Mouse (Mus musculus): Measurements from ENCODE around the gene Man1a. TPM values are rescaled to one million over a fixed set of nuclear protein-coding genes. Genes with fewer than 3 reads are reported as not detected.

Man1a gene
- total and polyA plus RNA-seq, 3 experiments = 5.8 to 7.3 TPM; not detected in 1

DNA sequence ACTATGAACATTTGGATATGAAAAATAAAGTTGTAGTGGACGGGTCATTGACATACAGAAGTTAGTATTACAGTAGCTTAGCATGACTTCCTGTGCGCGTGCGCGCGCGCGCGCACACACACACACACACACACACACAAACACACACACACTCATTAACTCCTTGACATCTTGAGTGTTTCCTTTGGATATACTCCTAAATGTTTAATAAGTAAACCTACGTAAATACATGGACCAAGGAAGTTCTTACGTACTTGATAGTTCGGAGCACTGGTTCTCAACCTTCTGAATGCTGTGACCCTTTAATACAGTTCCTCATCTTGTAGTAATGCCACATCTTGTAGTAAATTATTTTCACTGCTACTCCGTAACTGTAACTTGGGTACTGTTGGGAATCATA, 79.1 kb downstream of the Man1a start:
- Histone ChIP-seq H3K36me3 (ENCODE audit: control insufficient read depth in 1 of 2, insufficient read depth in 2 of 2, low read length in 2 of 2) (no peaks in the 10 kb centered on the region), H3K27me3 (ENCODE audit: control insufficient read depth in 1 of 2, insufficient read depth in 2 of 2, low read length in 2 of 2) (no peaks in the 10 kb centered on the region), H3K4me3 (ENCODE audit: control insufficient read depth in 1 of 2, insufficient read depth in 1 of 2, low read depth in 2 of 2, low read length in 2 of 2) (no peak overlapping the region), H3K79me2 (ENCODE audit: control insufficient read depth, insufficient read depth, low read length, poor library complexity) (no peaks in the 10 kb centered on the region), H3K27ac (ENCODE audit: control insufficient read depth, low read depth, low read length) (no peak overlapping the region), H3K9me3 (replicated peaks; ENCODE audit: insufficient read depth, low read length) (no peaks in the 10 kb centered on the region), H3K4me1 (ENCODE audit: control insufficient read depth in 1 of 2, insufficient read depth in 2 of 2, low read length in 2 of 2) (no peaks in the 10 kb centered on the region), H3K9ac (ENCODE audit: control insufficient read depth, low read depth, low read length, poor library complexity, severe bottlenecking) (no peak overlapping the region)
- TF ChIP-seq NELFE (IDR thresholded peaks at IDR 0.05; ENCODE audit: low read depth, low read length) (no peak), USF2 (IDR thresholded peaks at IDR 0.05; ENCODE audit: borderline replicate concordance in 1 of 2, insufficient read depth in 1 of 2, low read depth in 1 of 2, low read length in 2 of 2) (no peak), MYB (IDR thresholded peaks at IDR 0.05; ENCODE audit: low read depth, low read length) (no peak)
- DNase-seq (ENCODE audit: low read depth, low spot score) = no peak

DNA sequence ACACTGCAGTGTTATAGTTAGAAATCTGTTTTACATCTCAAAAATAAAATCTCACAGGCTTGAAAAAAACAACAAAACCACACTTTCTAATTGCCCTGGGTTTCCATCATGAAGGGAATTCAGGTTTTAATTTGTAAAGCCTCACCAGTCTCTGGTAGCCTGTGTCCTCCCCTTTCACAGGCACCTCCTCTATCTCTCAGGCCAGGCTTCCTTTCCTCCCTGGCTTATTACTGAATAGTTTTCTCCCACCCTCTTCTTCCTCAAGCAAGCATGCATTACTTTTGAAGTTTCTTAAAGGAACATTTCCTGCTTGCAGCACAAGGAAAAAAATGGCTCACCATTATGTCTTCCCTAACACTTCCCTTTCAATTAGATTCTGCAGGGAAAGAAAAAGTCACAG, 80.2 kb downstream of the Man1a start:
- Histone ChIP-seq H3K9ac (ENCODE audit: control insufficient read depth, low read depth, low read length, poor library complexity, severe bottlenecking) (no peak overlapping the region), H3K4me3 (ENCODE audit: control insufficient read depth in 1 of 2, insufficient read depth in 1 of 2, low read depth in 2 of 2, low read length in 2 of 2) (no peak overlapping the region), H3K9me3 (replicated peaks; ENCODE audit: insufficient read depth, low read length) (no peaks in the 10 kb centered on the region), H3K79me2 (ENCODE audit: control insufficient read depth, insufficient read depth, low read length, poor library complexity) (no peaks in the 10 kb centered on the region), H3K27ac (ENCODE audit: control insufficient read depth, low read depth, low read length) (no peak overlapping the region), H3K36me3 (ENCODE audit: control insufficient read depth in 1 of 2, insufficient read depth in 2 of 2, low read length in 2 of 2) (no peaks in the 10 kb centered on the region), H3K27me3 (ENCODE audit: control insufficient read depth in 1 of 2, insufficient read depth in 2 of 2, low read length in 2 of 2) (no peaks in the 10 kb centered on the region), H3K4me1 (ENCODE audit: control insufficient read depth in 1 of 2, insufficient read depth in 2 of 2, low read length in 2 of 2) (no peaks in the 10 kb centered on the region)
- DNase-seq (ENCODE audit: low read depth, low spot score) = no peak
- no peak for TF ChIP-seq GATA1 (IDR thresholded peaks at IDR 0.05; ENCODE audit: low read depth, low read length)
- no peak for TF ChIP-seq POLR2A (IDR thresholded peaks at IDR 0.05; ENCODE audit: control insufficient read depth in 1 of 2, insufficient read depth in 1 of 2, low read depth in 1 of 2, low read length in 2 of 2, poor library complexity in 1 of 2)
- no peak for TF ChIP-seq CHD1 (IDR thresholded peaks at IDR 0.05; ENCODE audit: low read depth, low read length)
- no peak for TF ChIP-seq MYB (IDR thresholded peaks at IDR 0.05; ENCODE audit: low read depth, low read length)
- TF ChIP-seq EP300 (IDR thresholded peaks at IDR 0.05; ENCODE audit: low read depth in 1 of 2, low read length in 2 of 2) = no peak
- no peak for TF ChIP-seq NELFE (IDR thresholded peaks at IDR 0.05; ENCODE audit: low read depth, low read length)
- no peak for TF ChIP-seq USF1 (IDR thresholded peaks at IDR 0.05; ENCODE audit: low read depth, low read length)
- TF ChIP-seq MYC (IDR thresholded peaks at IDR 0.05; ENCODE audit: low read depth, low read length) = no peak
- no peak for TF ChIP-seq E2F4 (IDR thresholded peaks at IDR 0.05; ENCODE audit: borderline replicate concordance, low read depth, low read length)
- TF ChIP-seq RCOR1 (IDR thresholded peaks at IDR 0.05; ENCODE audit: low read depth, low read length) = no peak
- TF ChIP-seq ZKSCAN1 (IDR thresholded peaks at IDR 0.05; ENCODE audit: low read depth, low read length) = no peak
- TF ChIP-seq MAX (IDR thresholded peaks at IDR 0.05; ENCODE audit: low read length) = no peak
- no peak for TF ChIP-seq USF2 (IDR thresholded peaks at IDR 0.05; ENCODE audit: borderline replicate concordance in 1 of 2, insufficient read depth in 1 of 2, low read depth in 1 of 2, low read length in 2 of 2)
- no peak for TF ChIP-seq ZMIZ1 (IDR thresholded peaks at IDR 0.05; ENCODE audit: low read depth, low read length)
- no peak for TF ChIP-seq SMC3 (IDR thresholded peaks at IDR 0.05; ENCODE audit: low read depth, low read length)
- no peak for TF ChIP-seq JUND (IDR thresholded peaks at IDR 0.05; ENCODE audit: low read depth, low read length)
- TF ChIP-seq TCF12 (IDR thresholded peaks at IDR 0.05; ENCODE audit: low read depth, low read length) = no peak
- no peak for TF ChIP-seq MXI1 (IDR thresholded peaks at IDR 0.05; ENCODE audit: low read depth, low read length)

All from MEL (cell line).